Mouse (Mus musculus): Measurements from ENCODE around the gene Fam102a. TPM values are rescaled to one million over a fixed set of nuclear protein-coding genes. Genes with fewer than 3 reads are reported as not detected.
A peak's percentile ranks its signal among the peaks of the same experiment; 100 is the strongest.

Fam102a gene
- total RNA-seq, 2 experiments from 2014 or later, result 7.5 to 8.2 TPM

DNA sequence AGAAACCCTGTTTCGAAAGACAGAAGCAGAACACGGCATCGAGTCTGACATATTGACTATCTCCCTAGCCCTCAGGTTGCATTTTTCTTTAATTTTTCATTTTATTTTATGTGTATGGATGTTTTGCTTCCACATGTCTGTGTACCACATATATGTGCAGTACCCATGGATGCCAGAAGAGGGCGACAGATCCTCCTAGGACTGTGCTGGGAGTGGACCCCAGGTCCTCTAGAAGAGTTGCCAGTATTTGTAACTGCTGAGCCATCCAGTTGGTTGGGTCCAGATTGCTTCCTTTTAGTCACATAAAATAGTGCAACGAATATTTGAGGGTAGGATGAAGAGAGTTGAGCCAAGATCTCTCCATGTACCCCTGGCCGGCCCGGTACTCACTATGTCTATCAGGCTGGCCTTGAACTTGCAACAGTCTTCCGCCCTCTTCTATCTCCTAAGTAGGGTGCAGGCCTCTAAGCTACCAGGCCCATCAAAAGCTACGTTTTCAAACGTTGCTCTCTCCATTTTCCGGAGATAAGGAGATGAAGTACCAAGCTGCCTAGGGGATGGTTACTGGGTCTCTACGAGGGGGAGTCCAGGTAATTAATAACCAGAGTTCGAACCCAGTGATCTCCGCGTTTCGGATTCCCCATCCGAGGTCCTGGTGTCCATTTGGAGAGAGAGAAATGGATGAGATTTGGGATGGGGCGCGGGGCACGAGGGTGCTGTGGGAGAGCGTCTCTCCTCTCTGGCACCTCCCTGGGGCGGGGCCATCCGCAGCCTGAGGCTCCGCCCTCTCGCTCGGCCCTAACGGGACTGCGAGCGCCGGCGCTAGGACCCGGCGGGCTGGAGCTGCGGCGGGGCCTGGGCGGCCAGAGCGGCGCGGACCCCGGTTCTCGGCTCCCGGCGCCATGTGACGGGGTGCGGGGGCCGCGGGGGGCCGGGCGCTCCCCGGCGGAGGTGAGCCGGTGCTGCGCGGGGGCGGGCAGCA, 71.3 kb downstream of the Fam102a start:
- DNase-seq (ENCODE audit: low spot score in 2 of 2), result peak; percentile 84 to 88

- DNase-seq (ENCODE audit: low spot score in 2 of 2), result peak in 1 of 2 experiments; percentile 57
These were observed 72.3 kb downstream of the Fam102a start for GRCm38 (mm10) chr2:32607262-32607947.

GRCm38 (mm10) chr2:32608141-32608777, 73.1 kb downstream of the Fam102a start:
- DNase-seq (ENCODE audit: low spot score in 2 of 2), result peak; percentile 50 to 63

DNA sequence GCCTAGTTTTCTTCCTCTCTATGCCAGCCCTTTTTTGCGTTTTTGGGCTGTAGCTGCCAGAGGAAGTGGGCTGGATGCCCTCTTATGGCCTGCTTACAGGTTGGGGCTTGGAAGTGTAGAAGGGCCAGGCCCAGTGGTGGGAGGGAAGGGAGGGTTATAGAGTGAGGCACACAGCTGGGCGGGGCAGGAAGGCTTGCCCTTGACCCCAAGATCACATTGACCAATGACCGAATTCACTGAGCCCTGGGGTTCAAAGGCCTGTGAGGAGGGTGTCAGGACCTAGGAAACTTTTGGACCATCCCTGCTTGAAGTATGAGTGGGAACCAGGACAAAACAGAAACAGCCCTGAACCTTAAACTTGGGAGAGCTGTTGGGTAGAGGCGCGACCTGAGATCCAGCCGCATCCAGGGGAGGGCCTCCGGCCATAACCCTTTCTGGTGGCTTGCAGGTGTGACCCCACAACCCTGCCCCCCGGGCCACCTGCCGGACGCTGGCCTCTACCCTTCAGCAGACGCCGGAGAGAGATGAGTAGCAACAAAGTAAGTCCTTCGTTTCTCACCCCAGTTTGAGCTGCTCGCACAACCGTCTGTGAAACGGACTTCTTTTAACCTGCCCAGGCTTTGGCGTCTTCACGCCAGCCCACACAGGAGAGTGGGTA, 73.8 kb downstream of the Fam102a start:
- DNase-seq (ENCODE audit: low spot score in 2 of 2), result no peak

- peak in 1 of 2 experiments; percentile 56 for DNase-seq (ENCODE audit: low spot score in 2 of 2)
These were observed 75.6 kb downstream of the Fam102a start for GRCm38 (mm10) chr2:32610610-32611229.

DNA sequence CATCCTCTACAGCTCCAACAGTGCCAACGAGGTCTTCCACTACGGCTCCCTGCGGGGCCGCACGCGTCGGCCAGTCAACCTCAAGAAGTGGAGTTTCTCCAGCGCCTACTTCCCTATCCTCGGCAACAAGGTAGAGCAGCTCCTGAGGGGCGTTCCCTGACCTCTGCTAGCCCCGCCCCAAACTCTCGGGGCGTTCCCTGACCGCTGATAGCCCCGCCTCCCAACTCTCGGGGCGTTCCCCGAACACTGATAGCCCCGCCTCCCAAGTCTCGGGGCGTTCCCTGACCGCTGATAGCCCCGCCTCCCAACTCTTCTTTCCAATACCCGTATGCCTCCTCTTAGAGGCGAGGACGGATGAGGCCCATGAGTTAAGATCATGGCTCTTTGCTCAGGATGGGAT, 77.1 kb downstream of the Fam102a start:
- DNase-seq (ENCODE audit: low spot score in 2 of 2), result no peak

GRCm38 (mm10) chr2:32617109-32617508, 82.0 kb downstream of the Fam102a start:
- DNase-seq (ENCODE audit: low spot score in 2 of 2), result no peak

GRCm38 (mm10) chr2:32617601-32618000, 82.5 kb downstream of the Fam102a start:
- no peak for DNase-seq (ENCODE audit: low spot score in 2 of 2)

DNA sequence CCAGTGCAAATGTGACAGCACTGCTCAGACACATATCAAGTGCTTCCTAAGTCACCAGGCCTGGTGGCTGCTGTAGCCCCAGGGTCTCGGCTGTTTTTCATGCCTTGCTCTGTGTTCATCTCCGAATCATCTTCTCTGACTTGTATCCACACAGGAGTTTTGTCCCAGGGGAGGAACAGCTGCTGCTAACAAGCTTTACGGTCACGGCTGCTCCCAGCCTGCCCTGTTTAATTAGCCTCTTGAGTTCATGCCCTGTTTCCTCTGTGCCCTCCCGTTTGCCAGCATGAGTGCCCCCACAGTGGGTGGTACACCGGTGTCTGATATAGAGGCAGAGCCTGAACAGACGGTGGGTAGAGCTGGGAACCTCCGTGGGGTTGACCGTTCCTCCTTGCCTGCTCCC, 82.9 kb downstream of the Fam102a start:
- no peak for DNase-seq (ENCODE audit: low spot score in 2 of 2)

Other genes starting within 250 kb of the Fam102a start
- 10 to 100 TPM; 91.5 to 93.0 TPM for gene Golga2, start 247.9 kb upstream of the Fam102a start, total RNA-seq (2021)
- gene Swi5, start 247.3 kb upstream of the Fam102a start, total RNA-seq (2021), result 100 to 1,000 TPM; 160 to 162 TPM
- 10 to 100 TPM; 53.4 to 60.4 TPM for gene Ciz1, start 183.0 kb upstream of the Fam102a start, total RNA-seq (2021)
- gene Dnm1, start 182.0 kb upstream of the Fam102a start, total RNA-seq (2021), result 10 to 100 TPM; 36.5 to 38.7 TPM
- 10 to 100 TPM; 56.4 to 58.6 TPM for gene 1110008P14Rik, start 153.4 kb upstream of the Fam102a start, total RNA-seq (2021)
- 1 to 10 TPM; 3.0 to 4.4 TPM for gene Lcn2, start 147.1 kb upstream of the Fam102a start, total RNA-seq (2021)
- gene Ptges2, start 139.4 kb upstream of the Fam102a start, total RNA-seq (2021), result 10 to 100 TPM; 35.1 to 41.4 TPM
- 1 to 10 TPM; 3.9 to 4.0 TPM for gene Naif1, start 84.9 kb upstream of the Fam102a start, total RNA-seq (2021)
- 10 to 100 TPM; 14.0 to 25.1 TPM for gene Slc25a25, start 83.9 kb upstream of the Fam102a start, total RNA-seq (2021)
- gene Dpm2, start 35.5 kb downstream of the Fam102a start, total RNA-seq (2021), result 10 to 100 TPM; 36.4 to 41.9 TPM
- not detected for gene Pip5kl1, start 39.5 kb downstream of the Fam102a start, total RNA-seq (2021)
- gene 9430097D07Rik, start 40.4 kb downstream of the Fam102a start, total RNA-seq (2021), result not detected
- 10 to 100 TPM; 48.8 to 55.1 TPM for gene St6galnac4, start 51.8 kb downstream of the Fam102a start, total RNA-seq (2021)
- 10 to 100 TPM; 57.4 to 63.6 TPM for gene St6galnac6, start 64.4 kb downstream of the Fam102a start, total RNA-seq (2021)
- gene Ak1, start 86.4 kb downstream of the Fam102a start, total RNA-seq (2021), result 100 to 1,000 TPM; 892 to 897 TPM
- 10 to 100 TPM; 55.3 to 60.1 TPM for gene Eng, start 111.3 kb downstream of the Fam102a start, total RNA-seq (2021)
- gene Fpgs, start 168.8 kb downstream of the Fam102a start, total RNA-seq (2021), result 10 to 100 TPM; 18.7 to 22.4 TPM
- 10 to 100 TPM; 49.3 to 55.2 TPM for gene Cdk9, start 177.7 kb downstream of the Fam102a start, total RNA-seq (2021)
- gene Sh2d3c, start 185.7 kb downstream of the Fam102a start, total RNA-seq (2021), result 10 to 100 TPM; 18.4 TPM
- not detected for gene 6330409D20Rik, start 205.7 kb downstream of the Fam102a start, total RNA-seq (2021)
- 10 to 100 TPM; 17.8 to 22.4 TPM for gene Tor2a, start 221.9 kb downstream of the Fam102a start, total RNA-seq (2021)
- gene Ttc16, start 240.3 kb downstream of the Fam102a start, total RNA-seq (2021), result not detected
- 1 to 10 TPM; 2.0 to 3.2 TPM for gene Ptrh1, start 240.5 kb downstream of the Fam102a start, total RNA-seq (2021)
- not detected for gene Cfap157, start 249.1 kb downstream of the Fam102a start, total RNA-seq (2021)

Measured in gastrocnemius, postnatal 4 days (tissue).